Mouse (Mus musculus): ENCODE measurements around the gene Gm10638.

Gm10638 gene

GRCm38 (mm10) chr8:86791542-86791941 lies 46.0 kb downstream of the Gm10638 start:
- DNase-seq, result no peak

GRCm38 (mm10) chr8:86794716-86795115 lies 49.2 kb downstream of the Gm10638 start:
- DNase-seq, result no peak
